Mouse (Mus musculus) cerebellum, adult 11-12 months (tissue): ENCODE measurements at regions not wholly inside any gene's neighbourhood (a gene's known extent, or its start where the extent isn't known, plus 50 kb on each side); places are given as distances from the start of the nearest gene placed in this dataset.

Source experiments
- DNase-seq: peaks from one replicate; pipeline ENCODE4 v3.0.0; 2022

GRCm38 (mm10) chr15:41920270-41920669, 1786.1 kb downstream of the 9330182O14Rik start:
- no peak for DNase-seq

GRCm38 (mm10) chr15:41936697-41937096, 1802.5 kb downstream of the 9330182O14Rik start:
- no peak for DNase-seq

GRCm38 (mm10) chr15:41945226-41945625, 1811.1 kb downstream of the 9330182O14Rik start:
- no peak for DNase-seq

GRCm38 (mm10) chr15:41947888-41948287, 1813.7 kb downstream of the 9330182O14Rik start:
- DNase-seq = no peak

GRCm38 (mm10) chr15:41948347-41949093, 1814.4 kb downstream of the 9330182O14Rik start:
- no peak for DNase-seq

GRCm38 (mm10) chr15:41949094-41949461, 1814.9 kb downstream of the 9330182O14Rik start:
- DNase-seq = no peak

GRCm38 (mm10) chr15:41951276-41951675, 1817.1 kb downstream of the 9330182O14Rik start:
- DNase-seq = no peak

GRCm38 (mm10) chr15:41960597-41960996, 1826.4 kb downstream of the 9330182O14Rik start:
- DNase-seq = no peak

- DNase-seq = no peak
These were observed 1836.7 kb downstream of the 9330182O14Rik start for GRCm38 (mm10) chr15:41970877-41971276.

GRCm38 (mm10) chr15:41973263-41973662, 1839.1 kb downstream of the 9330182O14Rik start:
- peak; percentile 77 for DNase-seq

GRCm38 (mm10) chr15:41977196-41977595, 1843.0 kb downstream of the 9330182O14Rik start:
- DNase-seq = no peak

- peak; percentile 51 for DNase-seq
These were observed 1843.6 kb downstream of the 9330182O14Rik start for GRCm38 (mm10) chr15:41977649-41978231.

GRCm38 (mm10) chr15:41983261-41983660, 1849.1 kb downstream of the 9330182O14Rik start:
- DNase-seq = no peak

- DNase-seq = no peak
These were observed 1850.1 kb downstream of the 9330182O14Rik start for GRCm38 (mm10) chr15:41984267-41984666.

- DNase-seq = no peak
These were observed 1852.1 kb downstream of the 9330182O14Rik start for GRCm38 (mm10) chr15:41986264-41986663.

GRCm38 (mm10) chr15:41989065-41989464, 1854.9 kb downstream of the 9330182O14Rik start:
- DNase-seq = no peak

GRCm38 (mm10) chr15:41991816-41992215, 1857.7 kb downstream of the 9330182O14Rik start:
- DNase-seq = no peak

- DNase-seq = peak; percentile 81
These were observed 1898.1 kb downstream of the 9330182O14Rik start for GRCm38 (mm10) chr15:42032286-42032685.

- DNase-seq = no peak
These were observed 1913.2 kb downstream of the 9330182O14Rik start for GRCm38 (mm10) chr15:42047088-42047976.

GRCm38 (mm10) chr15:42056772-42057171, 1922.6 kb downstream of the 9330182O14Rik start:
- DNase-seq = no peak

- DNase-seq = peak; percentile 94
These were observed 1934.2 kb downstream of the 9330182O14Rik start for GRCm38 (mm10) chr15:42068207-42068831.

GRCm38 (mm10) chr15:42069072-42069471, 1934.9 kb downstream of the 9330182O14Rik start:
- DNase-seq = no peak

- DNase-seq = no peak
These were observed 1939.3 kb downstream of the 9330182O14Rik start for GRCm38 (mm10) chr15:42073486-42073885.
